ENCODE assay signal across 8 mouse cellular contexts in genomic region chr4:93335118-93336003, GRCm38 (mm10). TPM values are rescaled to one million over a fixed set of nuclear protein-coding genes. Genes with fewer than 3 reads are reported as not detected.
DNase-seq lines count a peak whose midpoint lies in the region; ATAC-seq lines count a peak whose summit lies in the region.

Tusc1 (minus strand) TSS chr4:93335511.

- no peaks in the 10 kb centered on the region for H3K9me3 ChIP-seq in heart, embryonic 14.5 days (ENCODE audit: control insufficient read depth, low read length)
- no peaks in the 10 kb centered on the region for H3K9me3 ChIP-seq in liver, embryonic 12.5 days (replicated peaks)
- no peaks in the 10 kb centered on the region for H3K9me3 ChIP-seq in stomach, embryonic 16.5 days (replicated peaks; ENCODE audit: control insufficient read depth, low read length)

- peak within 1 kb of the TSS; percentile 92 for H3K9ac ChIP-seq in heart, embryonic 14.5 days (ENCODE audit: low read length)
- peak within 1 kb of the TSS; percentile 96 for H3K9ac ChIP-seq in liver, embryonic 12.5 days
- peak within 1 kb of the TSS; percentile 95 for H3K9ac ChIP-seq in stomach, embryonic 16.5 days (ENCODE audit: low read length)

- H3K36me3 ChIP-seq in heart, embryonic 14.5 days (ENCODE audit: control insufficient read depth, insufficient read depth, low read length) = no peaks in the 10 kb centered on the region
- no peaks in the 10 kb centered on the region for H3K36me3 ChIP-seq in liver, embryonic 12.5 days
- H3K36me3 ChIP-seq in stomach, embryonic 16.5 days (ENCODE audit: control insufficient read depth, insufficient read depth, low read length) = no peaks in the 10 kb centered on the region

- DNase-seq in CD4-positive, CD25-positive, alpha-beta regulatory T cell, adult 2 months (ENCODE audit: low read depth, low spot score) = peak; percentile 59
- peak; percentile 92 for DNase-seq in kidney, postnatal 14 days
- peak; percentile 63 for DNase-seq in naive thymus-derived CD4-positive, alpha-beta T cell, adult 2 months (ENCODE audit: low read depth)

- H3K27ac ChIP-seq in brown adipose tissue, adult 24 weeks (replicated peaks; ENCODE audit: low read depth, low read length) = peak within 1 kb of the TSS; percentile 76
- peak within 1 kb of the TSS; percentile 83 to 94 for H3K27ac ChIP-seq in heart, embryonic 14.5 days (replicated peaks in 1 of 2; ENCODE audit: control insufficient read depth in 1 of 2, insufficient read depth in 1 of 2, low read depth in 2 of 2, low read length in 2 of 2)
- H3K27ac ChIP-seq in liver, embryonic 12.5 days = peak within 1 kb of the TSS; percentile 97
- H3K27ac ChIP-seq in stomach, embryonic 16.5 days (ENCODE audit: low read length) = peak within 1 kb of the TSS; percentile 97

- peak within 1 kb of the TSS; percentile 96 for H3K4me2 ChIP-seq in heart, embryonic 14.5 days (ENCODE audit: low read length)
- H3K4me2 ChIP-seq in liver, embryonic 12.5 days = peak within 1 kb of the TSS; percentile 99
- H3K4me2 ChIP-seq in stomach, embryonic 16.5 days (ENCODE audit: low read depth, low read length) = peak within 1 kb of the TSS; percentile 75

- no peaks in the 10 kb centered on the region for H3K27me3 ChIP-seq in heart, embryonic 14.5 days (ENCODE audit: control insufficient read depth, insufficient read depth, low read length)
- H3K27me3 ChIP-seq in liver, embryonic 12.5 days (replicated peaks) = no peaks in the 10 kb centered on the region
- no peaks in the 10 kb centered on the region for H3K27me3 ChIP-seq in stomach, embryonic 16.5 days (ENCODE audit: control insufficient read depth, insufficient read depth, low read length)

- peak; percentile 78 for ATAC-seq in erythroid progenitor cell, adult 5-6 weeks (replicated peaks; ENCODE audit: low FRiP score, poor library complexity, severe bottlenecking)
- ATAC-seq in heart, embryonic 14.5 days (ENCODE audit: insufficient number of reproducible peaks, insufficient read depth, low FRiP score, low read depth) = peak; percentile 87
- peak; percentile 86 for ATAC-seq in liver, embryonic 12.5 days
- peak; percentile 90 for ATAC-seq in stomach, embryonic 16.5 days (ENCODE audit: insufficient read depth, low FRiP score)

- no peaks in the 10 kb centered on the region for H3K4me1 ChIP-seq in brown adipose tissue, adult 24 weeks (ENCODE audit: control insufficient read depth, insufficient read depth, insufficient read length, low read length)
- peaks cover 0 to 7% of the 10 kb centered on the region in 2 experiments; a peak in 1 of 4 replicates for H3K4me1 ChIP-seq in heart, embryonic 14.5 days (ENCODE audit: control insufficient read depth in 2 of 2, insufficient read depth in 2 of 2, low read length in 2 of 2)
- H3K4me1 ChIP-seq in liver, embryonic 12.5 days = peaks cover 30% of the 10 kb centered on the region
- no peaks in the 10 kb centered on the region for H3K4me1 ChIP-seq in stomach, embryonic 16.5 days (ENCODE audit: control insufficient read depth, insufficient read depth, low read length)

- under 1% methylated on average over 71 of the region's 97 CpGs for WGBS in heart, embryonic 14.5 days
- under 1% methylated on average over 64 of the region's 97 CpGs for WGBS in liver, embryonic 12.5 days (ENCODE audit: insufficient replicate concordance)
- whole genome bisulfite sequencing in stomach, embryonic 16.5 days = under 1% methylated on average over 79 of the region's 97 CpGs

- H3K4me3 ChIP-seq in brown adipose tissue, adult 24 weeks (ENCODE audit: insufficient read depth, low read depth, low read length) = peak within 1 kb of the TSS; percentile 73
- H3K4me3 ChIP-seq in heart, embryonic 14.5 days (ENCODE audit: control insufficient read depth in 1 of 2, insufficient read depth in 1 of 2, low read depth in 1 of 2, low read length in 2 of 2) = peak within 1 kb of the TSS; percentile 69 to 76
- H3K4me3 ChIP-seq in liver, embryonic 12.5 days = peak within 1 kb of the TSS; percentile 80
- peak within 1 kb of the TSS; percentile 75 for H3K4me3 ChIP-seq in stomach, embryonic 16.5 days (replicated peaks; ENCODE audit: low read length)

RNA-seq across cellular contexts. Expression of gene Tusc1, which starts in this region (rescaled TPM):
- polyA plus RNA-seq in brown adipose tissue, adult 24 weeks (2012; ENCODE audit: insufficient read depth, insufficient read length, missing spikeins) = 5.8 and 6.1 TPM in 2 replicates
- total RNA-seq in erythroid progenitor cell, adult 5-6 weeks (2015; ENCODE audit: low replicate concordance) = 28.5 and 42.5 TPM in 2 replicates
- total RNA-seq in erythroid progenitor cell, adult 5-6 weeks (2017; ENCODE audit: low replicate concordance) = 8.5 and 15.9 TPM in 2 replicates
- 5.1 and 7.6 TPM in 2 replicates for polyA plus RNA-seq in heart, embryonic 14.5 days (2014; fragmentation: Nextera tagmentation; extraction: Ambion mirVana)
- polyA plus RNA-seq in liver, embryonic 12.5 days (2016; fragmentation: Nextera tagmentation; extraction: Ambion mirVana) = 6.4 and 7.9 TPM in 2 replicates
- 0.65 and 0.98 TPM in 2 replicates for polyA plus RNA-seq in stomach, embryonic 16.5 days (2015; fragmentation: Nextera tagmentation; extraction: Ambion mirVana)

Comparison
In these comparisons a context has a peak if more than half of its experiments do, and no peak if none do; other contexts are left out.
1. Peak in every context shown above with its lines: DNase-seq, ATAC-seq, H3K4me3 ChIP-seq and H3K27ac ChIP-seq.
2. Peak in ATAC-seq, H3K4me3 ChIP-seq, H3K27ac ChIP-seq, H3K9ac ChIP-seq and H3K4me2 ChIP-seq in stomach, embryonic 16.5 days; RNA of the gene not detected or under 1 TPM.